Mouse (Mus musculus) spleen, adult 2 months (tissue): Measurements from ENCODE around the gene Crocc2.

Experiments used
- CTCF ChIP-seq: fragments of 200-500 bp; IDR thresholded peaks from 2 replicates; pipeline ENCODE4 v1.5.1; 2011; ENCODE audit warnings: mild to moderate bottlenecking, inconsistent platforms; ENCODE audit not compliant: insufficient read depth, insufficient read length, insufficient replicate concordance; ENCODE audit errors: extremely low read depth
- POLR2A ChIP-seq: fragments of 200-500 bp; IDR thresholded peaks from 2 replicates; pipeline ENCODE4 v1.6.1; 2011; ENCODE audit warnings: low read depth, low read length, inconsistent platforms

DNA sequence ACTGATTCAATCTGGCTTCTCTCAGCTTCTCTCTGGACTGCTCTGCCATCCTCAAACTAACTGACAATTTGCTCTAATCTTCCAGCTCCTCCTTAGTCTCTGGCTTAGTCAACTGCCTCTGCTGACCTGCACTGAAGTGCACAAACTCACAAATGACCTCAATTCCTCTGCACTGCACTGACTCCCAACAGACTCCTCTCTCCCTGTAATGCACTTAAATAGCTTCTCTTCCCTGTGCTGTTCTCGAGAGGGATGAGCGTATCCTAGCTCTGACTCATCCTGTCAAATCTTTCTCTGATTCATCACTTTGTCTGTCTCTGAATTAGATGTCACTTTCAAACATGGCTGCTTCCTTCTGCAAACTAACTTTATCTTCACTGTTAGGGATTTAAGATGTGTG, 99.7 kb downstream of the Crocc2 start:
- TF ChIP-seq POLR2A (no peak), CTCF (no peak)
